Mouse (Mus musculus) Muller cell, postnatal 12 days (primary cell): Measurements from ENCODE around the gene Erc2.

Experiments used
- DNase-seq: peaks from one replicate; pipeline ENCODE4 v3.0.0-alpha.2; 2015; ENCODE audit errors: inconsistent ontology term

Erc2 gene

GRCm38 (mm10) chr14:28506376-28506831, 884.2 kb downstream of the Erc2 start:
- peak; percentile 77 for DNase-seq

DNA sequence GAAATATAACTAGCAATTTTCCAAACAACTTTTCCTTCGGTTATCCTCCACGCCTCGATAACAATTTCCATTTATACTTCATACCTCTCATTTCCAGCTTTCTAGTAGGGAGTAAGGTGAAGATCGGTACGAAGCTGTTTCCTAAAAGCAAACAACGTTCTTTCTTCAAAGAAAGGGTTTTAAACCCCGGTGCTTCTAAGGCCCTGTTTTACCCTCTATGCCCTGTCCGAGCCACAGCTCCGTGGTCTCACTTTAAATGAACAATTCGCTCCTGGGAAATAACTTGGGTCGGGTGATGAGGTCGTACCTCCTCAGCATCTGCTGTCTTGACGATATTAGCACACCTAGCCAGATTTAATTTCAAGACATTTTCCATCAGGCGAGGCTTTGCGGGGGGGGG, 884.8 kb downstream of the Erc2 start:
- DNase-seq: no peak

DNA sequence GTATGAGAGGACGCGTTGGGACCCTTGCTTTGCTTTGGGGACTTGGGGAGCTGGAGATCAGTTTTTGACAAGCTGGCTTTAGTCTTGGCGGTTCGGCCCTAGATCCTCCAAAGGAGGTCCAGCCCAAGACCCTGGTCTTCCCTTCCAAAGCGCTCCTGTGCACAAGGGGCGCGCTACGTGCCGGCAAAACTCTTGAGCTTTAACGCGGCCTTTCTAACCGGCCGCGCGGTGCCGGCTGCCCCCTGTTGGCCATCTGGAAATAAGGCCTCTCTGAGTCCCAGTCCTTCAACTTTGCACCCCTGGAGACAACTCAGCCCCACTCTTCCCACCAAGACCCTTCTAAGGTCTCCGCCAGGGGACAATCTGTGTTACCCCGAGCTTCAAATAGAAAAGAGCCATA, 885.2 kb downstream of the Erc2 start:
- DNase-seq: peak; percentile 87

DNA sequence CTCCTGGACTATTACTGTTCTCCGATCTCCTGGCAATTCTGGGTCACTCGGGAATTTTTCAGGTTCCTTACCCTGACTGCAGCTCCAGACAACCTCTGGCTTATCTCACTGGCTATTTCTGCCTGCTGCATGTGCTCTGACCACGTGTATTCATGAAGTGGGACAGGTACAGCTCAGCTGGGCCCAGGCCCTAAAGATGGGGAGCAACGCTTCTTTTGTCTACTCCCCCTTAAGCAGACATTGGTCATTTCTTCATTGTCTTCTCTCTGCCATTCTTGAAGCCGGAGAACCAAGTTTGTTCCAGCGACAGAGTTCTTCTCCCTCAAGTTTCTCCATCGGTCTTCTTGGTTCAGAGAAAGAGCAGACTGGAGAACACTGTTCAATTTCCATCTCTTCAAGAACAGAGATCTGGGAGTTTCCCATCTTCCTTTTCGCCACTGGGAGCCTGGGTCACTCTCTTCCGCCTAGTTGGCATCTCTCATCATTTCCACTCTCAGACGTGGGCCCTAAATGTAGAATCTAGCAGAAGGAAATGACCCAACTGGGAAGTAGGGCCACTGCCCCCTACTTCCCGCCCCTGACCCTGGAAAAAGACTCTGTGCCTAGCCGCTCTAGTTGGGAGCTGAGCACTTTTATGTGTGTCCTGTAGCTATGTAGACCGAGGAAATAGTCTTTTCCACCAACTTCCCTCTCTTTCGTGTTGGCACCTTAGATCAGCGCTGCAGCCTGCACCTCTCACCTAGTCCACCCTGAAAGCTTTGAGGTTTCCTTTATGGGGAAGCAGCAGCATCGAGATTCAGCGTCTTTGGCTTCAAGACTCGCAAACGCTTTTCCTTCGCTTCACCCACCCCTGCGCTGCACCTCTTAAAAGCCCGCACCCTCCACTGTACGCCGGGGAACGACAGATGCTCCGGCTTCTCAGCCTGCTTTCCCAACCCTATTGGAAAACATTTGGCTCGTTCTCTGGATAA, 886.3 kb downstream of the Erc2 start:
- no peak for DNase-seq

GRCm38 (mm10) chr14:28509441-28510340, 887.5 kb downstream of the Erc2 start:
- peak; percentile 68 for DNase-seq

DNA sequence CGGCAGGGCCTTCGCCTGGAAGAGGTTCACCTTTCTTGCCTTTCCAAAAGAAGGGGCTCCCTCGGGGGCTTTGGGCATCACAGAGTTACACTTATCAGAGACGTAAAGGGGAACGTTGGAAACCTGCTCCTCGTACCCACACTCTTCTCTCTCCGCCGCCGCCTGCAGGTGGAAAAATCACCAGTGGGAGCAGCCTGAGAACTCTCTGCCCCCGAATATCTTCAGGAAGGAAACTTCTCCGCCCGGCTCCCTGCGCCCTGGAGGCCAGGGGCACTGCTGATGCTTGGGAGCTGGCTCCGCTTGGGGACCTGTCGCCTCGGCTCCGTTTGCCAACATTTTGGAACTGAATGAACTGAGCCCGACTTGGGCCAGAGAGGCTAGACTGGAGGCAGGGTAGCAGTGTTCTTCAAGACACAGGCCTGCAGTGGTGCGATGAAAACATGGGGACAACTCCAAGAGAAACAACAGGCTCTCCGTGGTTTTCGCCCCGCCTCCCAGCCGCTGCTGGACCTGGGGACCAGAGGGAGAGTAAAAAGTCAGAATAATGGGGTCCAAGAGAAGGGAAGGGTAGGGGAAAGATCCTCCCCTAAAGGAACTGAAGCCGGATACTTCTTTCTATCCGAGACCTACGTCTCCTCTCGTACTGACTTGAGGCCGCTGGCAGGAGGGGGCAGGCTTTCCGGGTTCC, 888.3 kb downstream of the Erc2 start:
- DNase-seq: peak; percentile 57

DNA sequence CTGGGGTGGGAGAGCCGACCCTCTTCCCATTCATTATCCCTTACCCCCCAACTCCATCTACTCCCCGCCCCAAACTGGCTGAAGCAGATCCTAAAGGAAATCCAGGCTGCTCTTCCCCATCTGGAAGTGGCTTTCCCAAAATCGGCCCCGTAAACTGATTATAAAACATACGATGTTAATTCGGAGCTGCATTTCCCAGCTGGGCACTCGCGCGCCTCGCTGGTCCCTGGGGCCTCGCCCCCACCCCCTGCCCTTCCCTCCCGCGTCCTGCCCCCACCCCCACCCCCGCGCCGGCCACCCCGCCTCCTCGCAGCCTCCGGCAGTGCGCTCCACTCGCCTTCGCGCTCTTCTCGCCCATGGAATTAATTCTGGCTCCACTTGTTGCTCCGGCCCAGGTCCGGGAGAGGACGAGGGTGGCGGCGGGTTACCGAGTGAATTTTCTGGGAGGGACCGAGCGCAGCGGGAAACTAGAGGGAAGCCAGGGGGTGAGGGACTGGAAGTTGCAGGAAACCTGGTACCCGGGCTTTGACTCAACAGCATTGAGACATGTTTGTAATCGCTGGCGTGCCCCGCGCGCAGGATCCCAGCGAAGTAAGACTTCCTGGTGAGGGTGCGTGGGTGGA, 888.9 kb downstream of the Erc2 start:
- peak; percentile 62 for DNase-seq

GRCm38 (mm10) chr14:28512805-28513590, 890.8 kb downstream of the Erc2 start:
- DNase-seq: no peak

DNA sequence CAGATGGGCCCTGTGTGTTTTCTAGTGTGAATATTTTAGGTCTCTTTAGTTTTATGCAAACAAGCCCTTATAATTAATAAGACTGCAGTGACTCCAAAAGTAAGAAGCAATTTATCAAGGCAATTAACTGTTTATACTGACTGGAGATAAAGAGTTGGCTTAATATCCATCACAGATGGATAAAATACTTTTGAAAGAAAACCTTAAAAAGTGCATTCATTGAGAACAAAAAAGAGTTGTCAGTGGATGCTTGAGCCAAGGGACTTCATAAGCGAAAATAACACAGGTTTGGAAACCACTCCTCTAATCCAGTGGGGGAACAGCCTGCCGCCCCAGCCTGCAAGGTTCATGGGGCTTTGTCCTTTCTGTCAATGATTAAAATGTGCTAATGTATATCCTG, 891.9 kb downstream of the Erc2 start:
- no peak for DNase-seq

GRCm38 (mm10) chr14:28515331-28515730, 893.1 kb downstream of the Erc2 start:
- no peak for DNase-seq

GRCm38 (mm10) chr14:28517631-28518560, 895.7 kb downstream of the Erc2 start:
- no peak for DNase-seq

GRCm38 (mm10) chr14:28521106-28521505, 898.9 kb downstream of the Erc2 start:
- DNase-seq: no peak

GRCm38 (mm10) chr14:28522611-28523010, 900.4 kb downstream of the Erc2 start:
- DNase-seq: no peak

GRCm38 (mm10) chr14:28525566-28525965, 903.3 kb downstream of the Erc2 start:
- peak; percentile 68 for DNase-seq
